Mouse (Mus musculus) kidney, adult 2 months (tissue): ENCODE data around the gene Elfn1.

Experiments used
- CTCF ChIP-seq: fragments of 200-500 bp; conservative IDR thresholded peaks from 2 replicates; pipeline ENCODE4 v1.5.1; 2011; ENCODE audit warnings: low read depth, mild to moderate bottlenecking, control low read depth, low read length, moderate library complexity, mixed read lengths; ENCODE audit not compliant: insufficient read depth, insufficient read length
- POLR2A ChIP-seq: fragments of 200-500 bp; IDR thresholded peaks from one replicate; pipeline ENCODE4 v1.6.1; 2011; ENCODE audit warnings: low read depth, low read length, control low read depth

GRCm38 (mm10) chr5:140006861-140007260 is 99.1 kb downstream of the Elfn1 start:
- no peak for TF ChIP-seq CTCF
- no peak for TF ChIP-seq POLR2A
